Mouse (Mus musculus) bone marrow, adult 2 months (tissue): ENCODE results near the gene 4931417E11Rik.

Experiments used
- CTCF ChIP-seq: fragments of 200-500 bp; IDR thresholded peaks from 2 replicates; pipeline ENCODE4 v1.5.1; 2011; ENCODE audit warnings: low read length, control low read depth; ENCODE audit not compliant: control insufficient read depth, insufficient read depth
- POLR2A ChIP-seq: fragments of 200-500 bp; IDR thresholded peaks from 2 replicates; pipeline ENCODE4 v1.6.1; 2011; ENCODE audit warnings: low read depth, mild to moderate bottlenecking, control low read depth, low read length, borderline replicate concordance; ENCODE audit not compliant: control insufficient read depth

DNA sequence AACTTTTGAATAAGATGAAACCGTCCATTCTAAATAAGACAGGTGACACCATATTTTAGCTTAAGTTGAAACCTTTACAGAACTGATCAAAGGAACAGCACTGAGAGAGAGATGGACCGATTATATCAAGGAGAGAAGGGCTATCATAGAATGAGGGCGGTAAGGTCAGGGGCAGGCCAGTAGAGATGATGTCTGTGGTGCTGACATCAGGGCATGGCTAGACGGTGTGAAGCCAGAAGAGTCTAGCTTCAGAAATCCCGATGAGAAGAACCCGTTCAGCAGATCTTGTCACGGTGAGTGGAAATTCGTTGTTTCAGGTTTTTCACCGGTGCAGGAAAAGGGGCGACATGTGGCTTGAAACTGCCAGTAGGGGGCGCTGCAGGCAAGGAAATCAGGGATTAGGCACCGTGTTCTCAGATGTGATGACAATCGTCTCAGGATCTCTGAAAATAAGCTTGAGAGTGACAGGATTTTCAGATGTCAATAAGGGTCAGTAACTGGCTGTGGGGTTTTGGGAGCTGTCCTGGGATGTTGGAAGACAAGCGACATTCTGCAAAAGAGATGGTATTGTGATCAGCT is 48.4 kb upstream of the 4931417E11Rik start:
- TF ChIP-seq CTCF (no peak), POLR2A (no peak)
